Comparison of ENCODE assay signal across 1 mouse cellular context in the genomic region with DNA sequence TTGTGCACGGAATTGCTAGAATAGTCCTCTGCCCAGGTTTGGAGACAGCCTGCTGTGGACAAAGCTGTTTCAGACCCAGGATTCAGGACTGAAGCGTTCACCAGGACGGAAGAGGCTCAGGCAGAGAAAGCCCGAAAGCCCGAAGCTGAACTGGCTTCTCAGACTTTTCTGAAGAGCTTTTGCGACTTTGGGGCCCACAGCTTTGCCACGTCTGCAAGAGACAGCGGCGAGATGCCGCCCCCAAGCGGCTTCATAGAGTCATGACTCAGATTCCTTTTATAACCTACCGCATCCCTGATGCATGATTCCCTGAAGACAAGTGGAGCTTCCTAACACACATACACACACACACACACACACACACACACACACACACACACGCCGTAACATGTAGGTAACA.
TF ChIP-seq lines count a peak whose summit lies in the region.

No protein-coding gene starts in this region.

TF ChIP-seq in ES-E14, 5 proteins besides CTCF, POLR2A, EP300 and RAD21 (continued from another document):
- TF ChIP-seq HCFC1 (IDR thresholded peaks at IDR 0.05; ENCODE audit: borderline replicate concordance, insufficient read depth, low read length): no peak
- TF ChIP-seq CHD2 (IDR thresholded peaks at IDR 0.05; ENCODE audit: low read depth, low read length): no peak
